Mouse (Mus musculus) limb, embryonic 11.5 days (tissue): ENCODE measurements at regions not wholly inside any gene's neighbourhood (a gene's known extent, or its start where the extent isn't known, plus 50 kb on each side); places are given as distances from the start of the nearest gene placed in this dataset.

Source experiments
- ATAC-seq: fragments of 200-750 bp; cut with Nextera tagmentation; 2 replicates; pipeline ENCODE4 v1.8.0; 2017; ENCODE audit warnings: low read depth; ENCODE audit not compliant: insufficient number of reproducible peaks, low FRiP score, low TSS enrichment
- DNase-seq: peaks from one replicate; pipeline ENCODE4 v3.0.0-alpha.2; 2015; ENCODE audit warnings: low spot score
- H3K27ac ChIP-seq: fragments of 300-500 bp; sonication (generic); replicated peaks from 2 replicates; pipeline ENCODE4 v1.5.1; 2014; ENCODE audit warnings: low read depth, mild to moderate bottlenecking, low read length
- H3K27me3 ChIP-seq: fragments of 300-500 bp; sonication (generic); 2 replicates; pipeline ENCODE4 v1.6.1; 2014; ENCODE audit warnings: mild to moderate bottlenecking, low read length, mixed read lengths; ENCODE audit not compliant: control insufficient read depth, insufficient read depth
- H3K36me3 ChIP-seq: fragments of 300-500 bp; sonication (generic); 2 replicates; pipeline ENCODE4 v1.6.1; 2014; ENCODE audit warnings: mild to moderate bottlenecking, low read length, moderate library complexity, mixed read lengths; ENCODE audit not compliant: control insufficient read depth, insufficient read depth
- H3K4me1 ChIP-seq: fragments of 300-500 bp; sonication (generic); 2 replicates; pipeline ENCODE4 v1.6.1; 2014; ENCODE audit warnings: low read length, mixed read lengths; ENCODE audit not compliant: control insufficient read depth, insufficient read depth
- H3K4me2 ChIP-seq: fragments of 300-500 bp; sonication (generic); 2 replicates; pipeline ENCODE4 v1.6.1; 2014; ENCODE audit warnings: low read depth, mild to moderate bottlenecking, moderate library complexity; ENCODE audit not compliant: severe bottlenecking
- H3K4me3 ChIP-seq: fragments of 300-500 bp; sonication (generic); 2 replicates; pipeline ENCODE4 v1.5.1; 2014; ENCODE audit warnings: low read depth, low read length
- H3K9ac ChIP-seq: fragments of 300-500 bp; sonication (generic); 2 replicates; pipeline ENCODE4 v1.6.1; 2014; ENCODE audit warnings: mild to moderate bottlenecking, low read length
- H3K9me3 ChIP-seq: fragments of 300-500 bp; sonication (generic); 2 replicates; pipeline ENCODE4 v1.6.1; 2016; ENCODE audit warnings: low read length; ENCODE audit not compliant: control insufficient read depth
- WGBS: fragments of 180-500 bp; shearing (Covaris S2); extraction: QIAGEN DNeasy Blood & Tissue Kit; methylation state at CpG from one replicate; pipeline ENCODE4 v1.1.7; 2014; 5-methylcytosine and 5-hydroxymethylcytosine counted together

GRCm38 (mm10) chr11:56315221-56315987, 274.6 kb upstream of the Nmur2 start:
- H3K36me3 ChIP-seq, result no peaks in the 10 kb centered on the region
- DNase-seq (no peak), ATAC-seq (no peak)
- no peaks in the 10 kb centered on the region for H3K9me3 ChIP-seq
- WGBS, result 87% methylated on average over 5 of the region's 5 CpGs
- no peak overlapping the region for H3K9ac ChIP-seq
- no peak overlapping the region for H3K4me2 ChIP-seq
- H3K4me1 ChIP-seq, result no peaks in the 10 kb centered on the region
- H3K4me3 ChIP-seq, result no peak overlapping the region
- H3K27ac ChIP-seq, result no peak overlapping the region
- H3K27me3 ChIP-seq, result no peaks in the 10 kb centered on the region

- 89% methylated on average over 1 of the region's 1 CpGs for WGBS
These were observed 268.7 kb upstream of the Nmur2 start for GRCm38 (mm10) chr11:56309549-56309948.

DNA sequence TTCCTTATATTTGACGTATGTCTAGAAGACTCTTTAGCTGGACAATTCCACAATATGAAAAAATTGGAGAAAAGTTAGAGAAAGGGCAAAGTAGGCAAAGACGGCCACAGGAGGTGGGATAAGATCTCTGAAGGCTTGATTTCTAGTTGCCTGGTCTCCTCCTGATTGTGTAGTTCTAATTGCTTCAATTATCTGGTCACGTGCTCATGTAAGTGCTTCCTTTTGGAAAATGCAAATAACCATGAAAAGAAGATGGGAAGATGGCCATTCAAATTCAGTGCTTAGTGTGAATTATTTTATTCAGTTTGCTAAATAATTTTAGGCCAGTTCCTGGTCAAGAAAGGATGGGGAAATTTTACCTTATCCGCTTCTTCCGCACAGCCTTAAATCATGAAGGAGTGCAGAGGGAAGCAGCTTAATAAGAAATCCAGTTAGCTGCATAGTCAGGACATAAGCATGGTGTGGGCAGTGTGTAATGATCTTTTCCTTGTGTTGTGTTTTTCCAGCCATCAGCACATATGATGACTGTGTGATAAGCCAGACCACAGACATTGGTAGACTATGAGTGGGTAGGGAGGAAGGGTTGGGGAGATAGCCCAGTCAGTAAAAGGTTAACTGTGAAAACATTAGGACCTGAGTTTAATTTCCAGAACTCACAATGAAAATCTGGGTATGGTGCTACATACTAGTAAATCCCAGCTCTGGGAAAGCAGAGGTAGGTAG, 267.7 kb upstream of the Nmur2 start:
- no peaks in the 10 kb centered on the region for H3K4me1 ChIP-seq
- no peaks in the 10 kb centered on the region for H3K9me3 ChIP-seq
- ATAC-seq (no peak), DNase-seq (no peak)
- no peaks in the 10 kb centered on the region for H3K36me3 ChIP-seq
- no peaks in the 10 kb centered on the region for H3K27me3 ChIP-seq
- no peak overlapping the region for H3K27ac ChIP-seq
- H3K4me2 ChIP-seq, result no peak overlapping the region
- H3K4me3 ChIP-seq, result no peak overlapping the region
- WGBS, result 89% methylated on average over 5 of the region's 5 CpGs
- no peak overlapping the region for H3K9ac ChIP-seq

More at GRCm38 (mm10) chr11:56309549-56309948, 268.7 kb upstream of the Nmur2 start:
- Histone ChIP-seq H3K27me3 (no peaks in the 10 kb centered on the region), H3K9me3 (no peaks in the 10 kb centered on the region), H3K4me2 (no peak overlapping the region), H3K9ac (no peak overlapping the region), H3K4me3 (no peak overlapping the region), H3K27ac (no peak overlapping the region), H3K4me1 (no peaks in the 10 kb centered on the region), H3K36me3 (no peaks in the 10 kb centered on the region)
- ATAC-seq (no peak), DNase-seq (no peak)

DNA sequence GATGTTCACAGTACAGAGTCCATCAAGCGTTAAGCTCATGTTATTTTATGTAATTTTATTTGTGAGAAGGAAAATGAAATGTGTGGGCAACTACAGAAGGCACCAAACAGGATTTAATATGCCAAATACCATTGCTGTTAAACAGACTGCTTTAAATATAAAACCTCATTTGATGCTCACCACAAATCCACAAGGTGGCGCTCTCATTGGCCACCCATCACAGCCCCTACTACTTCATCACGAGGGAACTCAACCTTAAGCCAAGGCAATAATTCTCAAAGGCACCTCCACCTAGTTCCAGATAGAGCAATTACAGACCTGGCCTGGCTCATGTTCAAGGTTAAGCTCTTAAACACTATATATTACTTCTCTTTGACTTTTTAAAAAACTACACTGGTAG, 266.2 kb upstream of the Nmur2 start:
- DNase-seq (peak; percentile 24), ATAC-seq (no peak)
- no peak overlapping the region for H3K4me3 ChIP-seq
- H3K4me1 ChIP-seq, result no peaks in the 10 kb centered on the region
- no peak overlapping the region for H3K4me2 ChIP-seq
- WGBS, result 26% methylated on average over 3 of the region's 3 CpGs
- no peak overlapping the region for H3K27ac ChIP-seq
- H3K9me3 ChIP-seq, result no peaks in the 10 kb centered on the region
- no peak overlapping the region for H3K9ac ChIP-seq
- H3K27me3 ChIP-seq, result no peaks in the 10 kb centered on the region
- H3K36me3 ChIP-seq, result no peaks in the 10 kb centered on the region

- 86% methylated on average over 13 of the region's 13 CpGs for WGBS
- Histone ChIP-seq H3K9ac (no peak overlapping the region), H3K4me3 (no peak overlapping the region), H3K27ac (no peak overlapping the region), H3K4me2 (no peak overlapping the region), H3K4me1 (no peaks in the 10 kb centered on the region), H3K27me3 (no peaks in the 10 kb centered on the region), H3K36me3 (no peaks in the 10 kb centered on the region), H3K9me3 (no peaks in the 10 kb centered on the region)
- no peak for DNase-seq
- ATAC-seq, result no peak
These were observed 250.1 kb upstream of the Nmur2 start for GRCm38 (mm10) chr11:56290651-56291578.

- H3K4me3 ChIP-seq, result no peak overlapping the region
- WGBS, result 84% methylated on average over 2 of the region's 2 CpGs
- ATAC-seq, result no peak
These were observed 244.9 kb upstream of the Nmur2 start for GRCm38 (mm10) chr11:56285575-56286260.

GRCm38 (mm10) chr11:56281201-56281600, 240.4 kb upstream of the Nmur2 start:
- Histone ChIP-seq H3K4me2 (no peak overlapping the region), H3K36me3 (no peaks in the 10 kb centered on the region), H3K27me3 (no peaks in the 10 kb centered on the region), H3K4me1 (no peaks in the 10 kb centered on the region), H3K4me3 (no peak overlapping the region), H3K9ac (no peak overlapping the region), H3K9me3 (no peaks in the 10 kb centered on the region), H3K27ac (no peak overlapping the region)
- DNase-seq (no peak), ATAC-seq (no peak)
- 87% methylated on average over 4 of the region's 4 CpGs for WGBS

More at GRCm38 (mm10) chr11:56285575-56286260, 244.9 kb upstream of the Nmur2 start:
- no peak for DNase-seq
- no peaks in the 10 kb centered on the region for H3K36me3 ChIP-seq
- H3K9me3 ChIP-seq, result no peaks in the 10 kb centered on the region
- no peaks in the 10 kb centered on the region for H3K4me1 ChIP-seq
- H3K27ac ChIP-seq, result no peak overlapping the region
- no peak overlapping the region for H3K9ac ChIP-seq
- no peaks in the 10 kb centered on the region for H3K27me3 ChIP-seq
- no peak overlapping the region for H3K4me2 ChIP-seq

DNA sequence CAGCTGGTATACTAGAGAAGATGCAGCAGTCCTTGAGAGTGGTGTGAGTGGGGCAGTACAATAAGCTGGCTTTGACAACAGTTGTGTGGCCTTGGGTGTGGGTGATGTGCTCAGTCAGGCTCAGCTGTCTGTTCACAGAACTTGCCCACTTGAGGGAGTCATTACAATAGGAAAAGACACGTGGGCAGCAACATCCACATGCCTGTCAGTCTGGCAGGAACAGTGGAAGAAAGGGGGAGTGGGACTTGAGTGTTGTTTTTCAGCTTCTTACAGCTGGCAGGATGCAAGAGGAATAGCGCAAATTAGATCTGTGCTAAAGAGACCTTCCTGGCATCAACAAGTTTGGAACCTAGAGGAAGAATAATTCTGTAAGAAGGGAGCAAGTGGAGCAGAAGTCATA, 239.4 kb upstream of the Nmur2 start:
- Histone ChIP-seq H3K36me3 (no peaks in the 10 kb centered on the region), H3K27ac (no peak overlapping the region), H3K4me3 (no peak overlapping the region), H3K27me3 (no peaks in the 10 kb centered on the region), H3K4me2 (no peak overlapping the region), H3K9me3 (no peaks in the 10 kb centered on the region), H3K9ac (no peak overlapping the region), H3K4me1 (no peaks in the 10 kb centered on the region)
- DNase-seq, result no peak
- ATAC-seq, result no peak
- WGBS, result 62% methylated on average over 2 of the region's 2 CpGs
